Mouse (Mus musculus) midbrain, embryonic 13.5 days (tissue): ENCODE measurements at regions not wholly inside any gene's neighbourhood (a gene's known extent, or its start where the extent isn't known, plus 50 kb on each side); places are given as distances from the start of the nearest gene placed in this dataset.
A peak's percentile ranks its signal among the peaks of the same experiment; 100 is the strongest.

Experiments used
- ATAC-seq: fragments of 200-750 bp; cut with Nextera tagmentation; 2 replicates; pipeline ENCODE4 v1.8.0; 2017; ENCODE audit warnings: mild to moderate bottlenecking, moderate TSS enrichment, moderate library complexity
- H3K27ac ChIP-seq: fragments of 300-500 bp; sonication (generic); 2 replicates; pipeline ENCODE4 v1.5.1; 2015; ENCODE audit warnings: inconsistent platforms, mild to moderate bottlenecking, moderate library complexity
- H3K27me3 ChIP-seq: fragments of 300-500 bp; sonication (generic); 2 replicates; pipeline ENCODE4 v1.6.1; 2015; ENCODE audit warnings: mild to moderate bottlenecking, inconsistent platforms
- H3K36me3 ChIP-seq: fragments of 300-500 bp; sonication (generic); 2 replicates; pipeline ENCODE4 v1.6.1; 2015; ENCODE audit warnings: mild to moderate bottlenecking, inconsistent platforms
- H3K4me1 ChIP-seq: fragments of 300-500 bp; sonication (generic); replicated peaks from 2 replicates; pipeline ENCODE4 v1.6.1; 2015; ENCODE audit warnings: inconsistent platforms
- H3K4me2 ChIP-seq: fragments of 300-500 bp; sonication (generic); replicated peaks from 2 replicates; pipeline ENCODE4 v1.6.1; 2015; ENCODE audit warnings: moderate library complexity, mild to moderate bottlenecking, inconsistent platforms
- H3K4me3 ChIP-seq: fragments of 300-500 bp; sonication (generic); replicated peaks from 2 replicates; pipeline ENCODE4 v1.5.1; 2015; ENCODE audit warnings: mild to moderate bottlenecking, inconsistent platforms
- H3K9ac ChIP-seq: fragments of 300-500 bp; sonication (generic); replicated peaks from 2 replicates; pipeline ENCODE4 v1.6.1; 2015; ENCODE audit warnings: mild to moderate bottlenecking, inconsistent platforms
- H3K9me3 ChIP-seq: fragments of 300-500 bp; sonication (generic); 2 replicates; pipeline ENCODE4 v1.6.1; 2016; ENCODE audit warnings: mild to moderate bottlenecking, inconsistent platforms
- WGBS: fragments of 180-500 bp; shearing (Covaris S2); methylation state at CpG from one replicate; pipeline ENCODE4 v1.1.7; 2015; 5-methylcytosine and 5-hydroxymethylcytosine counted together

- H3K9ac ChIP-seq: no peak overlapping the region
- H3K27me3 ChIP-seq: no peaks in the 10 kb centered on the region
- H3K4me3 ChIP-seq: no peak overlapping the region
- H3K9me3 ChIP-seq: no peaks in the 10 kb centered on the region
- H3K27ac ChIP-seq: no peak overlapping the region
- no peaks in the 10 kb centered on the region for H3K36me3 ChIP-seq
- H3K4me1 ChIP-seq: no peaks in the 10 kb centered on the region
- no peak for ATAC-seq
- H3K4me2 ChIP-seq: no peak overlapping the region
Measured at GRCm38 (mm10) chr5:54741440-54741839, 743.1 kb downstream of the Stim2 start.

- WGBS: 71% methylated on average over 2 of the region's 2 CpGs
Measured at GRCm38 (mm10) chr5:54746973-54747372, 748.7 kb downstream of the Stim2 start.

GRCm38 (mm10) chr5:54753372-54753771, 755.1 kb downstream of the Stim2 start:
- Histone ChIP-seq H3K27me3 (no peaks in the 10 kb centered on the region), H3K36me3 (no peaks in the 10 kb centered on the region), H3K4me2 (no peak overlapping the region), H3K4me1 (no peaks in the 10 kb centered on the region), H3K9me3 (no peaks in the 10 kb centered on the region), H3K27ac (no peak overlapping the region), H3K9ac (no peak overlapping the region), H3K4me3 (no peak overlapping the region)
- ATAC-seq: no peak
- 75% methylated on average over 1 of the region's 1 CpGs for WGBS

More at GRCm38 (mm10) chr5:54746973-54747372, 748.7 kb downstream of the Stim2 start:
- H3K4me1 ChIP-seq: no peaks in the 10 kb centered on the region
- ATAC-seq: no peak
- H3K4me2 ChIP-seq: no peak overlapping the region
- no peaks in the 10 kb centered on the region for H3K9me3 ChIP-seq
- no peak overlapping the region for H3K27ac ChIP-seq
- H3K27me3 ChIP-seq: no peaks in the 10 kb centered on the region
- H3K9ac ChIP-seq: no peak overlapping the region
- no peak overlapping the region for H3K4me3 ChIP-seq
- H3K36me3 ChIP-seq: no peaks in the 10 kb centered on the region

- 92% methylated on average over 3 of the region's 3 CpGs for WGBS
- no peaks in the 10 kb centered on the region for H3K4me1 ChIP-seq
- no peak overlapping the region for H3K4me2 ChIP-seq
- H3K36me3 ChIP-seq: no peaks in the 10 kb centered on the region
- no peak overlapping the region for H3K27ac ChIP-seq
- H3K27me3 ChIP-seq: 0 out of 2 replicates have a peak, but pooled peaks cover 6% of the 10 kb centered on the region
- ATAC-seq: no peak
- no peak overlapping the region for H3K4me3 ChIP-seq
- no peak overlapping the region for H3K9ac ChIP-seq
- H3K9me3 ChIP-seq: no peaks in the 10 kb centered on the region
Measured at GRCm38 (mm10) chr5:54759657-54760056, 761.4 kb downstream of the Stim2 start.

- H3K4me2 ChIP-seq: no peak overlapping the region
- 0 out of 2 replicates have a peak, but pooled peaks cover 6% of the 10 kb centered on the region for H3K27me3 ChIP-seq
- no peaks in the 10 kb centered on the region for H3K36me3 ChIP-seq
- no peaks in the 10 kb centered on the region for H3K4me1 ChIP-seq
- no peak for ATAC-seq
- H3K9me3 ChIP-seq: no peaks in the 10 kb centered on the region
- no peak overlapping the region for H3K4me3 ChIP-seq
- no peak overlapping the region for H3K27ac ChIP-seq
- H3K9ac ChIP-seq: no peak overlapping the region
- 5% methylated on average over 1 of the region's 1 CpGs for WGBS
Measured at GRCm38 (mm10) chr5:54763019-54763418, 764.7 kb downstream of the Stim2 start.

GRCm38 (mm10) chr5:54796953-54797450, 798.7 kb downstream of the Stim2 start:
- Histone ChIP-seq H3K27ac (peak overlapping the region; percentile 62; the same call in 1 of the 2 replicates), H3K27me3 (no peaks in the 10 kb centered on the region), H3K9me3 (no peaks in the 10 kb centered on the region), H3K4me1 (peaks cover 11% of the 10 kb centered on the region), H3K9ac (no peak overlapping the region), H3K36me3 (no peaks in the 10 kb centered on the region), H3K4me3 (no peak overlapping the region), H3K4me2 (no peak overlapping the region; the same call in 1 of the 2 replicates)
- ATAC-seq: peak; percentile 97
- 27% methylated on average over 6 of the region's 6 CpGs for WGBS

- Histone ChIP-seq H3K36me3 (no peaks in the 10 kb centered on the region), H3K9ac (no peak overlapping the region), H3K4me1 (no peaks in the 10 kb centered on the region), H3K27ac (no peak overlapping the region), H3K4me2 (no peak overlapping the region), H3K27me3 (no peaks in the 10 kb centered on the region), H3K4me3 (no peak overlapping the region), H3K9me3 (no peaks in the 10 kb centered on the region)
- WGBS: 91% methylated on average over 2 of the region's 2 CpGs
- no peak for ATAC-seq
Measured at GRCm38 (mm10) chr5:54827076-54827475, 828.8 kb downstream of the Stim2 start.
